Mouse (Mus musculus): ENCODE measurements around the gene Setd1a. TPM values are rescaled to one million over a fixed set of nuclear protein-coding genes. Genes with fewer than 3 reads are reported as not detected.

Setd1a gene
- polyA plus RNA-seq, 1 experiment from 2014 or later: 20.7 TPM

- Histone ChIP-seq H3K36me3 (ENCODE audit: control insufficient read depth, insufficient read depth) (peaks cover 16% of the 10 kb centered on the region), H3K4me2 (ENCODE audit: low read length) (peak overlapping the region; percentile 89), H3K27me3 (replicated peaks; ENCODE audit: control insufficient read depth, insufficient read depth, low read length) (no peaks in the 10 kb centered on the region), H3K4me1 (replicated peaks; ENCODE audit: control insufficient read depth, insufficient read depth, low read length) (peaks cover 14% of the 10 kb centered on the region), H3K9ac (replicated peaks; ENCODE audit: low read depth, low read length) (peak overlapping the region; percentile 82; the same call in 1 of the 2 replicates), H3K9me3 (ENCODE audit: control insufficient read depth, low read length) (no peaks in the 10 kb centered on the region), H3K4me3 (replicated peaks; ENCODE audit: low read length) (peak overlapping the region; percentile 84), H3K27ac (ENCODE audit: low read length) (no peak overlapping the region)
- WGBS: 84% methylated on average over 4 of the region's 4 CpGs
- no peak for ATAC-seq
These were observed 1.9 kb downstream of the Setd1a start for GRCm38 (mm10) chr7:127778350-127778749.

- H3K4me3 ChIP-seq (replicated peaks; ENCODE audit: low read length): no peak within 1 kb of the TSS
- no peak within 1 kb of the TSS for H3K27ac ChIP-seq (ENCODE audit: low read length)
- H3K36me3 ChIP-seq (ENCODE audit: control insufficient read depth, insufficient read depth): peaks cover 66% of the 10 kb centered on the region
- H3K4me1 ChIP-seq (replicated peaks; ENCODE audit: control insufficient read depth, insufficient read depth, low read length): no peaks in the 10 kb centered on the region
- ATAC-seq: no peak
- no peak within 1 kb of the TSS for H3K4me2 ChIP-seq (ENCODE audit: low read length)
- H3K9me3 ChIP-seq (ENCODE audit: control insufficient read depth, low read length): no peaks in the 10 kb centered on the region
- no peak within 1 kb of the TSS for H3K9ac ChIP-seq (replicated peaks; ENCODE audit: low read depth, low read length)
- no peaks in the 10 kb centered on the region for H3K27me3 ChIP-seq (replicated peaks; ENCODE audit: control insufficient read depth, insufficient read depth, low read length)
- WGBS: 93% methylated on average over 7 of the region's 7 CpGs
These were observed 8.8 kb downstream of the Setd1a start, which contains the start of gene Gm49388 for GRCm38 (mm10) chr7:127785308-127785707. Gm49388 (plus strand) TSS chr7:127785608.

GRCm38 (mm10) chr7:127797076-127797845 lies 20.8 kb downstream of the Setd1a start:
- Histone ChIP-seq H3K4me2 (ENCODE audit: low read length) (no peak overlapping the region), H3K9me3 (ENCODE audit: control insufficient read depth, low read length) (no peaks in the 10 kb centered on the region), H3K27me3 (replicated peaks; ENCODE audit: control insufficient read depth, insufficient read depth, low read length) (no peaks in the 10 kb centered on the region), H3K4me3 (replicated peaks; ENCODE audit: low read length) (no peak overlapping the region), H3K4me1 (replicated peaks; ENCODE audit: control insufficient read depth, insufficient read depth, low read length) (peaks cover 9% of the 10 kb centered on the region), H3K36me3 (ENCODE audit: control insufficient read depth, insufficient read depth) (peaks cover 39% of the 10 kb centered on the region), H3K9ac (replicated peaks; ENCODE audit: low read depth, low read length) (no peak overlapping the region), H3K27ac (ENCODE audit: low read length) (no peak overlapping the region)
- no peak for ATAC-seq
- 94% methylated on average over 23 of the region's 23 CpGs for WGBS

GRCm38 (mm10) chr7:127798591-127798990 lies 22.1 kb downstream of the Setd1a start:
- no peak for ATAC-seq
- peaks cover 9% of the 10 kb centered on the region for H3K4me1 ChIP-seq (replicated peaks; ENCODE audit: control insufficient read depth, insufficient read depth, low read length)
- no peak overlapping the region for H3K9ac ChIP-seq (replicated peaks; ENCODE audit: low read depth, low read length)
- no peak overlapping the region for H3K27ac ChIP-seq (ENCODE audit: low read length)
- no peaks in the 10 kb centered on the region for H3K9me3 ChIP-seq (ENCODE audit: control insufficient read depth, low read length)
- H3K4me2 ChIP-seq (ENCODE audit: low read length): no peak overlapping the region
- H3K36me3 ChIP-seq (ENCODE audit: control insufficient read depth, insufficient read depth): peaks cover 32% of the 10 kb centered on the region
- WGBS: 90% methylated on average over 4 of the region's 4 CpGs
- H3K27me3 ChIP-seq (replicated peaks; ENCODE audit: control insufficient read depth, insufficient read depth, low read length): no peaks in the 10 kb centered on the region
- H3K4me3 ChIP-seq (replicated peaks; ENCODE audit: low read length): no peak overlapping the region

GRCm38 (mm10) chr7:127799211-127799610 lies 22.7 kb downstream of the Setd1a start:
- peaks cover 30% of the 10 kb centered on the region for H3K36me3 ChIP-seq (ENCODE audit: control insufficient read depth, insufficient read depth)
- 91% methylated on average over 13 of the region's 13 CpGs for WGBS
- H3K27me3 ChIP-seq (replicated peaks; ENCODE audit: control insufficient read depth, insufficient read depth, low read length): no peaks in the 10 kb centered on the region
- no peak overlapping the region for H3K9ac ChIP-seq (replicated peaks; ENCODE audit: low read depth, low read length)
- H3K27ac ChIP-seq (ENCODE audit: low read length): no peak overlapping the region
- H3K4me1 ChIP-seq (replicated peaks; ENCODE audit: control insufficient read depth, insufficient read depth, low read length): peaks cover 9% of the 10 kb centered on the region
- no peak overlapping the region for H3K4me3 ChIP-seq (replicated peaks; ENCODE audit: low read length)
- H3K4me2 ChIP-seq (ENCODE audit: low read length): no peak overlapping the region
- H3K9me3 ChIP-seq (ENCODE audit: control insufficient read depth, low read length): no peaks in the 10 kb centered on the region
- ATAC-seq: no peak

GRCm38 (mm10) chr7:127799738-127800137 lies 23.3 kb downstream of the Setd1a start:
- no peak overlapping the region for H3K4me3 ChIP-seq (replicated peaks; ENCODE audit: low read length)
- WGBS: 100% methylated on average over 1 of the region's 1 CpGs
- H3K27me3 ChIP-seq (replicated peaks; ENCODE audit: control insufficient read depth, insufficient read depth, low read length): no peaks in the 10 kb centered on the region
- peaks cover 29% of the 10 kb centered on the region for H3K36me3 ChIP-seq (ENCODE audit: control insufficient read depth, insufficient read depth)
- H3K4me1 ChIP-seq (replicated peaks; ENCODE audit: control insufficient read depth, insufficient read depth, low read length): peaks cover 9% of the 10 kb centered on the region
- H3K9me3 ChIP-seq (ENCODE audit: control insufficient read depth, low read length): no peaks in the 10 kb centered on the region
- no peak for ATAC-seq
- H3K4me2 ChIP-seq (ENCODE audit: low read length): no peak overlapping the region
- H3K9ac ChIP-seq (replicated peaks; ENCODE audit: low read depth, low read length): no peak overlapping the region
- H3K27ac ChIP-seq (ENCODE audit: low read length): no peak overlapping the region

GRCm38 (mm10) chr7:127800435-127801009 lies 24.1 kb downstream of the Setd1a start, which contains the start of gene Hsd3b7:
Hsd3b7 (plus strand) TSS chr7:127800604.
- peak; percentile 82 for ATAC-seq
- Histone ChIP-seq H3K9me3 (ENCODE audit: control insufficient read depth, low read length) (no peaks in the 10 kb centered on the region), H3K36me3 (ENCODE audit: control insufficient read depth, insufficient read depth) (peaks cover 23% of the 10 kb centered on the region), H3K9ac (replicated peaks; ENCODE audit: low read depth, low read length) (no peak within 1 kb of the TSS; the same call in 1 of the 2 replicates), H3K27me3 (replicated peaks; ENCODE audit: control insufficient read depth, insufficient read depth, low read length) (no peaks in the 10 kb centered on the region), H3K27ac (ENCODE audit: low read length) (no peak within 1 kb of the TSS), H3K4me2 (ENCODE audit: low read length) (peak within 1 kb of the TSS; percentile 18; the same call in 1 of the 2 replicates), H3K4me1 (replicated peaks; ENCODE audit: control insufficient read depth, insufficient read depth, low read length) (peaks cover 9% of the 10 kb centered on the region), H3K4me3 (replicated peaks; ENCODE audit: low read length) (0 out of 2 replicates have a peak within 1 kb of the TSS, but pooled peaks have one; percentile 5)
- 42% methylated on average over 4 of the region's 6 CpGs for WGBS

- 91% methylated on average over 8 of the region's 8 CpGs for WGBS
- Histone ChIP-seq H3K9me3 (ENCODE audit: control insufficient read depth, low read length) (no peaks in the 10 kb centered on the region), H3K4me2 (ENCODE audit: low read length) (no peak overlapping the region), H3K9ac (replicated peaks; ENCODE audit: low read depth, low read length) (no peak overlapping the region), H3K27me3 (replicated peaks; ENCODE audit: control insufficient read depth, insufficient read depth, low read length) (no peaks in the 10 kb centered on the region), H3K4me1 (replicated peaks; ENCODE audit: control insufficient read depth, insufficient read depth, low read length) (peaks cover 9% of the 10 kb centered on the region), H3K36me3 (ENCODE audit: control insufficient read depth, insufficient read depth) (peaks cover 18% of the 10 kb centered on the region), H3K27ac (ENCODE audit: low read length) (no peak overlapping the region), H3K4me3 (replicated peaks; ENCODE audit: low read length) (no peak overlapping the region)
- ATAC-seq: no peak
These were observed 24.6 kb downstream of the Setd1a start for GRCm38 (mm10) chr7:127801010-127801621.

- Histone ChIP-seq H3K27ac (ENCODE audit: low read length) (no peak overlapping the region), H3K36me3 (ENCODE audit: control insufficient read depth, insufficient read depth) (peaks cover 10% of the 10 kb centered on the region), H3K9ac (replicated peaks; ENCODE audit: low read depth, low read length) (no peak overlapping the region), H3K4me3 (replicated peaks; ENCODE audit: low read length) (no peak overlapping the region), H3K4me2 (ENCODE audit: low read length) (no peak overlapping the region), H3K27me3 (replicated peaks; ENCODE audit: control insufficient read depth, insufficient read depth, low read length) (no peaks in the 10 kb centered on the region), H3K9me3 (ENCODE audit: control insufficient read depth, low read length) (no peaks in the 10 kb centered on the region), H3K4me1 (replicated peaks; ENCODE audit: control insufficient read depth, insufficient read depth, low read length) (peaks cover 9% of the 10 kb centered on the region)
- 93% methylated on average over 17 of the region's 17 CpGs for WGBS
- no peak for ATAC-seq
These were observed 25.8 kb downstream of the Setd1a start for GRCm38 (mm10) chr7:127802313-127802712.
